Comparison of ENCODE assay signal across 11 mouse cellular contexts in the genomic region with DNA sequence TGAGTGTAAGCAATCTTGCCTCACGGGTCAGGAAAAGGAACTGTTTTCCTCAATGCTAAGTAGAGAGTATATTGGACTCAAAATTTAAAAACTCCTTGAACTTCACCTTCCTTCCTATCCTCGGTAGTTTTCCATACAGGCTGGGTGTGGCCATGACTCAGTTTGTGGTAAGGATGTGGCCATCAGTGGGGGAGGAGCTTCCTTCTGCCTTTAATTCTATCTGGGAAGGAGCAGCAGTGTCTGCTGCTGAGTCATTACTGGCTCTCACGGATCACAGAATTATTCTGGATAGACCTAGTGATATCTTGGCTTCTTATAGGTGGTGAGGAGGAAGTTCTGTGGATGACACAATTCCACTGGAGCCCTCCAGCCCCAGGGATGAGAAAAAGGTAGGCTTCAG. TPM values are rescaled to one million over a fixed set of nuclear protein-coding genes. Genes with fewer than 3 reads are reported as not detected.
DNase-seq lines count a peak whose midpoint lies in the region; ATAC-seq and TF ChIP-seq lines count a peak whose summit lies in the region.
"Had no signal": no experiment of that assay in that cellular context is flagged by ENCODE, and none has a peak within 500 bp of the region (broad histone marks: within the 10 kb centered on the region; RNA-seq: fewer than 3 reads in every experiment).

No protein-coding gene starts in this region.

- H3K36me3 ChIP-seq in lung, postnatal 0 days (ENCODE audit: insufficient read depth, low read length) = peaks cover 11% of the 10 kb centered on the region
- peaks cover 43% of the 10 kb centered on the region for H3K36me3 ChIP-seq in G1E (replicated peaks)
- peaks cover 9% of the 10 kb centered on the region; the same call in 1 of the 2 replicates for H3K36me3 ChIP-seq in liver, postnatal 0 days (replicated peaks; ENCODE audit: insufficient read depth, low read length)
- H3K36me3 ChIP-seq in hindbrain, embryonic 16.5 days (ENCODE audit: control insufficient read depth, insufficient read depth, low read length) = peaks cover 21% of the 10 kb centered on the region

- no peaks in the 10 kb centered on the region for H3K27me3 ChIP-seq in lung, postnatal 0 days (replicated peaks; ENCODE audit: insufficient read depth, low read length)
- H3K27me3 ChIP-seq in G1E (ENCODE audit: insufficient read depth, low read length) = no peaks in the 10 kb centered on the region
- H3K27me3 ChIP-seq in liver, postnatal 0 days (ENCODE audit: insufficient read depth, low read length) = peaks cover 63% of the 10 kb centered on the region
- H3K27me3 ChIP-seq in hindbrain, embryonic 16.5 days (replicated peaks; ENCODE audit: control insufficient read depth, insufficient read depth, low read length) = no peaks in the 10 kb centered on the region
- H3K27me3 ChIP-seq: lung, embryonic 15.5 days had no signal

- TF ChIP-seq EP300 in lung, postnatal 0 days (IDR thresholded peaks at IDR 0.05) = no peak
- TF ChIP-seq EP300 in liver, postnatal 0 days (IDR thresholded peaks at IDR 0.05; ENCODE audit: low read depth) = 0 out of 2 replicates have a peak, but pooled peaks have one; percentile 15

- peak; percentile 52 for DNase-seq in lung, postnatal 0 days (ENCODE audit: low spot score)
- no peak for DNase-seq in lung, postnatal 14 days
- DNase-seq in G1E (ENCODE audit: low spot score) = peak; percentile 38
- peak; percentile 35 for DNase-seq in adrenal gland, postnatal 25 days
- DNase-seq in liver, postnatal 0 days = peak; percentile 44
- DNase-seq in gastrocnemius, postnatal 10 days = no peak
- no peak for DNase-seq in spleen, postnatal 10 days (ENCODE audit: low spot score in 2 of 2)
- DNase-seq: heart, postnatal 10 days; layer of hippocampus, adult 9-11 months had no signal

- no peak overlapping the region for H3K9ac ChIP-seq in lung, postnatal 0 days (replicated peaks; ENCODE audit: low read depth)
- H3K9ac ChIP-seq in liver, postnatal 0 days (replicated peaks) = no peak overlapping the region
- no peak overlapping the region for H3K9ac ChIP-seq in hindbrain, embryonic 16.5 days (ENCODE audit: low read depth, low read length)
- H3K9ac ChIP-seq: lung, embryonic 15.5 days had no signal

- no peaks in the 10 kb centered on the region for H3K9me3 ChIP-seq in lung, postnatal 0 days (ENCODE audit: low read length)
- no peaks in the 10 kb centered on the region for H3K9me3 ChIP-seq in G1E (replicated peaks)
- H3K9me3 ChIP-seq in liver, postnatal 0 days (ENCODE audit: low read length) = no peaks in the 10 kb centered on the region
- H3K9me3 ChIP-seq in hindbrain, embryonic 16.5 days (ENCODE audit: control insufficient read depth, low read length) = no peaks in the 10 kb centered on the region
- H3K9me3 ChIP-seq: lung, embryonic 15.5 days had no signal

- WGBS in lung, postnatal 0 days = 11% methylated on average over 3 of the region's 3 CpGs
- 14% methylated on average over 3 of the region's 3 CpGs for WGBS in liver, postnatal 0 days (ENCODE audit: insufficient replicate concordance)
- 30% methylated on average over 3 of the region's 3 CpGs for WGBS in hindbrain, embryonic 16.5 days

- TF ChIP-seq CTCF in lung, postnatal 0 days (IDR thresholded peaks at IDR 0.05) = no peak
- no peak for TF ChIP-seq CTCF in G1E (IDR thresholded peaks at IDR 0.05; ENCODE audit: low read depth, low read length)
- TF ChIP-seq CTCF in liver, postnatal 0 days (IDR thresholded peaks at IDR 0.05; ENCODE audit: low read depth) = no peak

- H3K4me3 ChIP-seq in lung, postnatal 0 days (ENCODE audit: low read depth, low read length) = no peak overlapping the region
- peak overlapping the region; percentile 46; the same call in 1 of the 2 replicates for H3K4me3 ChIP-seq in G1E (ENCODE audit: low read depth, low read length)
- H3K4me3 ChIP-seq in liver, postnatal 0 days (ENCODE audit: low read depth, low read length) = no peak overlapping the region
- H3K4me3 ChIP-seq in hindbrain, embryonic 16.5 days (ENCODE audit: low read length) = no peak overlapping the region
- H3K4me3 ChIP-seq: lung, embryonic 15.5 days had no signal

- peaks cover 5% of the 10 kb centered on the region; the same call in 1 of the 2 replicates for H3K4me1 ChIP-seq in lung, postnatal 0 days (ENCODE audit: insufficient read depth, low read depth, low read length)
- peaks cover 29% of the 10 kb centered on the region for H3K4me1 ChIP-seq in G1E (ENCODE audit: insufficient read depth, low read depth, low read length)
- H3K4me1 ChIP-seq in liver, postnatal 0 days (ENCODE audit: insufficient read depth) = peaks cover 10% of the 10 kb centered on the region
- no peaks in the 10 kb centered on the region; the same call in 1 of the 2 replicates for H3K4me1 ChIP-seq in hindbrain, embryonic 16.5 days (ENCODE audit: control insufficient read depth, insufficient read depth, low read depth, low read length)

- no peak overlapping the region for H3K27ac ChIP-seq in lung, postnatal 0 days (ENCODE audit: low read length)
- H3K27ac ChIP-seq in liver, postnatal 0 days (ENCODE audit: low read depth) = 0 out of 2 replicates have a peak overlapping the region, but pooled peaks have one; percentile 8
- H3K27ac ChIP-seq in hindbrain, embryonic 16.5 days (ENCODE audit: low read depth, low read length) = no peak overlapping the region
- H3K27ac ChIP-seq: lung, embryonic 15.5 days had no signal

- ATAC-seq in lung, postnatal 0 days = no peak
- peak; percentile 43 for ATAC-seq in G1E (ENCODE audit: extremely low read depth, insufficient number of reproducible peaks, low FRiP score, poor library complexity, severe bottlenecking)
- ATAC-seq in liver, postnatal 0 days = peak; percentile 14; the same call in 1 of the 2 replicates
- no peak for ATAC-seq in hindbrain, embryonic 16.5 days

- H3K4me2 ChIP-seq in lung, postnatal 0 days (replicated peaks; ENCODE audit: low read depth, low read length) = no peak overlapping the region
- H3K4me2 ChIP-seq in liver, postnatal 0 days (ENCODE audit: low read depth, low read length) = 0 out of 2 replicates have a peak overlapping the region, but pooled peaks have one; percentile 7
- no peak overlapping the region for H3K4me2 ChIP-seq in hindbrain, embryonic 16.5 days (ENCODE audit: low read length)
- H3K4me2 ChIP-seq: lung, embryonic 15.5 days had no signal

RNA-seq across cellular contexts. Expression of gene Pkm, which starts 2.8 kb away (rescaled TPM):
- polyA plus RNA-seq in lung, postnatal 0 days (2015; fragmentation: Nextera tagmentation; extraction: Ambion mirVana) = 318 and 331 TPM in 2 replicates
- total RNA-seq in G1E (2014; fragmentation: Nextera tagmentation) (434 and 515 TPM in 2 replicates), G1E (2017) (2,044 and 2,381 TPM in 2 replicates)
- polyA plus RNA-seq in G1E (2012) = 1,891 and 2,295 TPM in 2 replicates
- 706 and 770 TPM in 2 replicates for total RNA-seq in adrenal gland, postnatal 25 days (2021)
- polyA plus RNA-seq in liver, postnatal 0 days (2015; fragmentation: Nextera tagmentation; extraction: Ambion mirVana) = 108 and 117 TPM in 2 replicates
- polyA plus RNA-seq in hindbrain, embryonic 16.5 days (2015; fragmentation: Nextera tagmentation; extraction: Ambion mirVana) = 1,087 and 1,130 TPM in 2 replicates
- 1,000 to 10,000 TPM; 2,006 to 2,318 TPM for total RNA-seq in gastrocnemius, postnatal 10 days (2021)

RNA-seq across cellular contexts. Expression of gene Gramd2, which starts 26.6 kb away (rescaled TPM):
- polyA plus RNA-seq in lung, postnatal 0 days (2015; fragmentation: Nextera tagmentation; extraction: Ambion mirVana) = 68.0 and 95.2 TPM in 2 replicates
- total RNA-seq in G1E (2014; fragmentation: Nextera tagmentation) = not detected in 2 replicates
- total RNA-seq in G1E (2017) = not detected in 2 replicates
- polyA plus RNA-seq in G1E (2012) = not detected in 2 replicates
- total RNA-seq in adrenal gland, postnatal 25 days (2021) = 0.12 and 0.24 TPM in 2 replicates
- polyA plus RNA-seq in liver, postnatal 0 days (2015; fragmentation: Nextera tagmentation; extraction: Ambion mirVana) = 0.21 and 0.22 TPM in 2 replicates
- 5.4 and 5.6 TPM in 2 replicates for polyA plus RNA-seq in hindbrain, embryonic 16.5 days (2015; fragmentation: Nextera tagmentation; extraction: Ambion mirVana)
- 1 to 10 TPM in 1 of 2 experiments, under 1 TPM in 1; 0.21 to 1.6 TPM for total RNA-seq in gastrocnemius, postnatal 10 days (2021)

RNA-seq across cellular contexts. Expression of gene Parp6, which starts 36.3 kb away (rescaled TPM):
- polyA plus RNA-seq in lung, postnatal 0 days (2015; fragmentation: Nextera tagmentation; extraction: Ambion mirVana) = 18.3 and 22.1 TPM in 2 replicates
- total RNA-seq in G1E (2014; fragmentation: Nextera tagmentation) = 70.7 and 72.5 TPM in 2 replicates
- 25.2 and 25.7 TPM in 2 replicates for total RNA-seq in G1E (2017)
- 7.0 and 8.8 TPM in 2 replicates for polyA plus RNA-seq in G1E (2012)
- 29.7 and 35.8 TPM in 2 replicates for total RNA-seq in adrenal gland, postnatal 25 days (2021)
- polyA plus RNA-seq in liver, postnatal 0 days (2015; fragmentation: Nextera tagmentation; extraction: Ambion mirVana) = 3.0 and 3.5 TPM in 2 replicates
- 197 and 213 TPM in 2 replicates for polyA plus RNA-seq in hindbrain, embryonic 16.5 days (2015; fragmentation: Nextera tagmentation; extraction: Ambion mirVana)
- 10 to 100 TPM; 11.9 to 19.0 TPM for total RNA-seq in gastrocnemius, postnatal 10 days (2021)

Comparison
In these comparisons a context has a peak if more than half of its experiments do, and no peak if none do; other contexts are left out.
1. DNase-seq: peak in lung, postnatal 0 days (single experiment), G1E (single experiment), adrenal gland, postnatal 25 days (single experiment) and liver, postnatal 0 days (single experiment); none in lung, postnatal 14 days (single experiment), gastrocnemius, postnatal 10 days (single experiment) and spleen, postnatal 10 days (0 of 2).
2. ATAC-seq: peak in G1E (single experiment) and liver, postnatal 0 days (single experiment); none in lung, postnatal 0 days (single experiment) and hindbrain, embryonic 16.5 days (single experiment).
3. RNA of gene Gramd2, which starts 26.6 kb away (polyA plus RNA-seq): 68.0 to 95.2 TPM in lung, postnatal 0 days; 5.4 to 5.6 TPM in hindbrain, embryonic 16.5 days, 0.21 to 0.22 TPM in liver, postnatal 0 days and not detected in G1E; every median in the first group is over 10 times any median in the second.